Mouse (Mus musculus): ENCODE data around the gene Myh2. TPM values are rescaled to one million over a fixed set of nuclear protein-coding genes. Genes with fewer than 3 reads are reported as not detected.

Gene Myh2
- under 1 TPM; 0.06 to 0.07 TPM for polyA plus RNA-seq (2017; shearing (Covaris generic))

GRCm38 (mm10) chr11:67170727-67171126 is at the start of gene Myh2:
Gene Myh2 (plus strand): TSS chr11:67171027.

GRCm38 (mm10) chr11:67199752-67200151 is 28.9 kb downstream of the Myh2 start, which contains the start of gene Myh1:
Gene Myh1 (plus strand): TSS chr11:67200052.

GRCm38 (mm10) chr11:67237481-67238079 is 66.8 kb downstream of the Myh2 start, which contains the start of gene Myh4:
Gene Myh4 (plus strand): TSS chr11:67238029.

Other genes with a start within 250 kb of the Myh2 start
- gene Tmem238l, start 214.4 kb upstream of the Myh2 start, polyA plus RNA-seq (2017; shearing (Covaris generic)) = not detected
- 1 to 10 TPM; 1.3 to 1.6 TPM for gene Tmem220, start 145.9 kb upstream of the Myh2 start, polyA plus RNA-seq (2017; shearing (Covaris generic))
- 10 to 100 TPM; 60.4 to 67.9 TPM for gene Adprm, start 118.4 kb upstream of the Myh2 start, polyA plus RNA-seq (2017; shearing (Covaris generic))
- 10 to 100 TPM; 12.7 to 13.7 TPM for gene Sco1, start 118.4 kb upstream of the Myh2 start, polyA plus RNA-seq (2017; shearing (Covaris generic))
- gene Myh3, start 92.7 kb upstream of the Myh2 start, polyA plus RNA-seq (2017; shearing (Covaris generic)) = 1 to 10 TPM in 1 of 2 experiments, under 1 TPM in 1; 0.54 to 2.1 TPM
- gene Myh1, start 29.0 kb downstream of the Myh2 start, polyA plus RNA-seq (2017; shearing (Covaris generic)) = under 1 TPM in 1 of 2 experiments, not detected in 1; 0.34 TPM
- gene Myh4, start 67.0 kb downstream of the Myh2 start, polyA plus RNA-seq (2017; shearing (Covaris generic)) = under 1 TPM; 0.10 to 0.26 TPM
- under 1 TPM in 1 of 2 experiments, not detected in 1; 0.16 TPM for gene Myh8, start 106.1 kb downstream of the Myh2 start, polyA plus RNA-seq (2017; shearing (Covaris generic))
- under 1 TPM; 0.35 to 0.38 TPM for gene Myh13, start 150.6 kb downstream of the Myh2 start, polyA plus RNA-seq (2017; shearing (Covaris generic))